Mouse (Mus musculus) left cerebral cortex, adult 11 months (tissue): Measurements from ENCODE around the gene Armc6.

Experiments used
- DNase-seq: peaks from one replicate; pipeline ENCODE4 v3.0.0; 2022; ENCODE audit warnings: low spot score

Armc6 gene

GRCm38 (mm10) chr8:70195762-70196161 is 38.5 kb downstream of the Armc6 start:
- no peak for DNase-seq

- DNase-seq, result no peak
Measured at GRCm38 (mm10) chr8:70194191-70194590, 40.1 kb downstream of the Armc6 start.

GRCm38 (mm10) chr8:70193238-70193637 is 41.0 kb downstream of the Armc6 start:
- no peak for DNase-seq

GRCm38 (mm10) chr8:70188707-70189106 is 45.6 kb downstream of the Armc6 start:
- DNase-seq, result no peak

- no peak for DNase-seq
Measured at GRCm38 (mm10) chr8:70183194-70183593, 51.1 kb downstream of the Armc6 start.

GRCm38 (mm10) chr8:70181903-70182252 is 52.4 kb downstream of the Armc6 start:
- DNase-seq, result no peak

GRCm38 (mm10) chr8:70181212-70181902 is 52.9 kb downstream of the Armc6 start:
- no peak for DNase-seq

- DNase-seq, result no peak
Measured at GRCm38 (mm10) chr8:70179082-70179481, 55.2 kb downstream of the Armc6 start.

- DNase-seq, result no peak
Measured at GRCm38 (mm10) chr8:70178231-70178630, 56.0 kb downstream of the Armc6 start.

- DNase-seq, result no peak
Measured at GRCm38 (mm10) chr8:70174079-70174478, 60.2 kb downstream of the Armc6 start.

- no peak for DNase-seq
Measured at GRCm38 (mm10) chr8:70173320-70173719, 60.9 kb downstream of the Armc6 start.

GRCm38 (mm10) chr8:70172043-70172681 is 62.1 kb downstream of the Armc6 start, which contains the start of gene Tmem161a:
Gene Tmem161a, plus strand, starts transcription at chr8:70172356.
- peak; percentile 94 for DNase-seq

GRCm38 (mm10) chr8:70171240-70171639 is 63.0 kb downstream of the Armc6 start:
- no peak for DNase-seq

GRCm38 (mm10) chr8:70170748-70171147 is 63.5 kb downstream of the Armc6 start:
- DNase-seq, result no peak
